10 mouse cellular contexts compared by ENCODE assay signal in the genomic region with DNA sequence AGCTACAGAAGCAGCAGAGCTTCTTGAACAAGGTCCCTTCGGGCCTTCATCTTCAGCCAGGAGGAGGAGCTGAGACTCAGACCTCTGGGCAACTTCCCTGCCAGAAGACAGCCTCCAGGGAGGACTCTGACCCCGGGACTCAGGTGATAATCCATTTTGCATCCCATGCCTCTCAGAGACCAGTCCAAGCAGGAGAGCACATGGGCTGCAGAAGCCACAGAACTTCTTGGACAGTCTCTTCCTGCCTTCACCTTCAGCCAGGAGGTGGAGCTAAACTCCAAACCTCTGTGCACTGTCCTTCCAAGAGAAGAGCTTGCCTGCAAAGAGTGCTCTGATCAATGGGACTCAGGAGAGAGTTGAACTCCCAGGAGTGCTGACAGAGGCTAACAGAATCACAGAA.
DNase-seq lines count a peak whose midpoint lies in the region.
"Had no signal": no experiment of that assay in that cellular context is flagged by ENCODE, and none has a peak within 500 bp of the region (broad histone marks: within the 10 kb centered on the region; RNA-seq: fewer than 3 reads in every experiment).

No protein-coding gene starts in this region.

- no peak overlapping the region for H3K4me3 ChIP-seq in heart, embryonic 10.5 days
- H3K4me3 ChIP-seq: midbrain, embryonic 12.5 days had no signal

- H3K27ac ChIP-seq in heart, embryonic 10.5 days, result no peak overlapping the region
- H3K27ac ChIP-seq: midbrain, embryonic 12.5 days had no signal

- no peaks in the 10 kb centered on the region for H3K36me3 ChIP-seq in heart, embryonic 10.5 days
- H3K36me3 ChIP-seq: midbrain, embryonic 12.5 days had no signal

- DNase-seq in heart, adult 11 months, result peak; percentile 89
- no peak for DNase-seq in heart, embryonic 10.5 days (ENCODE audit: low spot score)
- peak; percentile 15 to 20 for DNase-seq in urinary bladder, adult 18-20 months (ENCODE audit: low spot score in 2 of 2)
- no peak for DNase-seq in urinary bladder, adult 2 months (ENCODE audit: low spot score)
- DNase-seq in kidney, adult 8-10 months, result peak; percentile 87 to 89
- peak; percentile 18 for DNase-seq in urinary bladder, postnatal 25 days (ENCODE audit: low spot score)
- DNase-seq in natural killer cell, adult 2 months (ENCODE audit: low spot score in 2 of 2), result no peak
- DNase-seq in layer of hippocampus, adult 9-10 months (ENCODE audit: low spot score), result no peak
- DNase-seq: thymus, adult 2 months had no signal

- 63% methylated on average over 2 of the region's 2 CpGs for WGBS in heart, embryonic 10.5 days

- no peaks in the 10 kb centered on the region for H3K27me3 ChIP-seq in heart, embryonic 10.5 days (ENCODE audit: insufficient read depth, poor library complexity, severe bottlenecking)
- H3K27me3 ChIP-seq: midbrain, embryonic 12.5 days had no signal

- H3K4me1 ChIP-seq in heart, embryonic 10.5 days, result no peaks in the 10 kb centered on the region
- H3K4me1 ChIP-seq: midbrain, embryonic 12.5 days had no signal

- no peaks in the 10 kb centered on the region for H3K9me3 ChIP-seq in heart, embryonic 10.5 days
- H3K9me3 ChIP-seq: midbrain, embryonic 12.5 days had no signal

Comparison
In these comparisons a context has a peak if more than half of its experiments do, and no peak if none do; other contexts are left out.
1. DNase-seq: peak in heart, adult 11 months (single experiment), urinary bladder, adult 18-20 months (2 of 2), kidney, adult 8-10 months (2 of 2) and urinary bladder, postnatal 25 days (single experiment); none in heart, embryonic 10.5 days (single experiment), urinary bladder, adult 2 months (single experiment), natural killer cell, adult 2 months (0 of 2) and layer of hippocampus, adult 9-10 months (single experiment).